Mouse (Mus musculus) embryonic fibroblast, embryonic 13.5 days (primary cell): ENCODE measurements around the gene Ccdc22.

Experiments
- CTCF ChIP-seq: IDR thresholded peaks from 2 replicates; pipeline ENCODE4 v1.5.1; 2011; ENCODE audit warnings: mild to moderate bottlenecking, control low read depth, low read length, moderate library complexity, borderline replicate concordance; ENCODE audit not compliant: insufficient read depth
- POLR2A ChIP-seq: IDR thresholded peaks from 2 replicates; pipeline ENCODE4 v1.6.1; 2011; ENCODE audit warnings: low read depth, mild to moderate bottlenecking, control low read depth, low read length, moderate library complexity

DNA sequence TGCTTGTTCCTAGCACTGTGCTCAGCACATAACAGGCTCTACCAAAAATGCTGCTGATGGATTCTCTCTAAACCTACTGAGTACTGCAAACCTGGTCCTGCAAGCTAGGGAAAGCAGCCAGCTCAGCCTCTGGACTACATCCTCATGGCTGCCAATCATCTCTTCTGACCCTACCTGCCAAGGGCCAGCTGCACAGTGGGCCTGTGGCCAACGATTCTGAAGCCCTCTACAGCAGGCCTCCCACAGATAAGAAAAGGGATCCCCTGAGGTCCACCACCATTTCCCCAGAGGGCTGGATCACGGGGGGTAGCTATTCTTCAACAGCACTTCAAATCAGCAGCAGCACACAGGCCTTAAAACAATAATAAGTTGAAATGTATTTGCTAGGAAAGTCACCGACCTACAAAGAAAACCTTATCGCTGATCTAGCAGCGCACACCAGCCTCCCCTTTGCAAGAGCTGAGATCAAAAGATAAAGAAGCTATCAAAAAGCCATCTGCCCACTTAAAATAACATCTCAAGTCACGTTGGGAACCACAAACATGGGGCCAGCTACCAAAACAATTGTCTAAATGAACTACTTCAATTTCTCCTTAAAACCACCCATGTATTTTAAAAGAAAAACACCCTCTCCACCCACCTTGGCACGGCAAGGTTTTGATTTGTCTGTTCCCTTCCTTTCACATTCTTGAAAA, 34.7 kb downstream of the Ccdc22 start:
- no peak for TF ChIP-seq CTCF
- TF ChIP-seq POLR2A = no peak
